Mouse (Mus musculus): ENCODE measurements around the gene Pard6a.

The Pard6a gene

DNA sequence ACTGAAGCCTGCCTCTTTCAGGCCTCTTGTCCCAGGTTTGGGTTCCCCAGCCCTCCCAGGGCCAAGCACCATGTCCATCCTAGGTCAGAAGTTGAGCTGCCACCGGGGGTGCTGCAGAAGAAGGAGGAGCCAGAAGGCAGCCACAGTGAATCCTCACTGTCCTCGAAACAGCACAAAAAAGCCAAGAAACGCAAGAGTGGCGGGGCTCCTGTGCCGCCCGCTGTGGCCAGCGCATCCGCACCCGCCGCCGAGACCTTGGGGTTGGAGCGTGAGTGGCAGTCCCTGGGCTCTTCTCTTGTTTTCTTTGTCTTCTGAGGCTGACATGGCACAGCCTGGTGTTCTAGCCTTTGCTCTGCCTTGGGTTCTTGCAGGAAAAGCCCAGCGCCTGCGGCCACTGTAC is 8.4 kb downstream of the Pard6a start:
- Histone ChIP-seq H3K36me3 (ENCODE audit: control insufficient read depth, insufficient read depth, low read length, poor library complexity, severe bottlenecking) (no peaks in the 10 kb centered on the region), H3K27me3 (ENCODE audit: control insufficient read depth, insufficient read depth, low read length, poor library complexity, severe bottlenecking) (no peaks in the 10 kb centered on the region)
- DNase-seq (ENCODE audit: low read depth, low spot score): no peak

DNA sequence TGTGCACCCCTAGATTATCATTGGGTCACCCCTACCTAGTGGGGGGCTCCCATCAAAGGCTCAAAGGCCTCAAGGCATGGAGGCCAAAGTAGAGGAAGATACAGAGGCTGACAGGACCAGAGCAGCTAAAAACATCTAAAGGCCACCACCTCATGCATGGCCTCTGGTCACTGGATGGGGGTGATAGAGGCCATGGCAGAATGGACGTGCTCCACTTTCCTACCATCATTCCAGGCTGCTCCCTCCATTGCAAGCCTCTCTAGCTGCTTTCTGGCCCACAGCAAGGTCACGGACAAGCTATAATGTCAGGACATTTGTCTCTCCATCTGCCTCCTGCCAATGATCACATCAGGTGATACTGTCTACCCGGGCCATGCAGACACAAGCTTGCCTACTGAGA is 11.3 kb downstream of the Pard6a start:
- no peak for DNase-seq (ENCODE audit: low read depth, low spot score)
- Histone ChIP-seq H3K36me3 (ENCODE audit: control insufficient read depth, insufficient read depth, low read length, poor library complexity, severe bottlenecking) (no peaks in the 10 kb centered on the region), H3K27me3 (ENCODE audit: control insufficient read depth, insufficient read depth, low read length, poor library complexity, severe bottlenecking) (no peaks in the 10 kb centered on the region)

DNA sequence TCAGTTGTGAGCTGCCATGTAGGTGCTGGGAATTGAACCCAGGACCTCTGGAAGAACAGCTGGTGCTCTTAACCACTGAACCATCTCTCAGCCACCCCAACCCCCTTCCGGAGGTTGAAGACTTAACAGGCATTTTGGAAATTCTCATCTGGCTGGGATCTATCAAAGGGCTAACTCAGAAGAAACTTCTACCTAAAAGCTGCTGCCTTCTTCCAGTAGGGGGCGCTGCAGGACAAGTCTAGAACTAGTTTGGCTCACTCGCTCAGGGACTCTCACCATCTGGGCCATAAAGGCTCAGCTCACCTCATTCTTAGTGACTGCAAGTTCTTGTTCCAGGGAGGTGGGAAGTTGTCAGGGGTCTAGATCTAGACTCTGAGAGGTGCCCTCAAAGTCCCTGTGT is 13.2 kb downstream of the Pard6a start:
- Histone ChIP-seq H3K36me3 (ENCODE audit: control insufficient read depth, insufficient read depth, low read length, poor library complexity, severe bottlenecking) (no peaks in the 10 kb centered on the region), H3K27me3 (ENCODE audit: control insufficient read depth, insufficient read depth, low read length, poor library complexity, severe bottlenecking) (no peaks in the 10 kb centered on the region)
- peak; percentile 93 for DNase-seq (ENCODE audit: low read depth, low spot score)

DNA sequence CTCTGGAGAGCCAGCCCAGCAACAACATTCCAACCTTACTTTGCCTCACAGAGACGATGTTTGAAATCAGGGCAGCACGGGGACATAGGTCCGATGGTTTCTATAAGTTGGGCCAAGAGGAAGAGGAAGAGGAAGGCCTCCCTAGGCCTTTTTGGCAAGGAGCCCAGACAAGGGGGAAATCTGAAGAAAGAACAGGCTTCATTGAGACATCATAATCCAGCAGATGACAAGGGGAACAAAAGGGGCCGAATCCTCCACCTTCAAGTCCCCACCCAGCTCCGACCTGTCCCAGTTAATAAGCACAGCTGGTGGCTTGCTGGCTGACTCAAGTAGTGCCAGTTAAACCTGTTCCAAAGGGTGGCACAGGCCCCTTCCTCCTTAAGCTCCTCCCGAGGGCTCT is 14.1 kb downstream of the Pard6a start:
- Histone ChIP-seq H3K27me3 (ENCODE audit: control insufficient read depth, insufficient read depth, low read length, poor library complexity, severe bottlenecking) (no peaks in the 10 kb centered on the region), H3K36me3 (ENCODE audit: control insufficient read depth, insufficient read depth, low read length, poor library complexity, severe bottlenecking) (no peaks in the 10 kb centered on the region)
- DNase-seq (ENCODE audit: low read depth, low spot score): no peak

DNA sequence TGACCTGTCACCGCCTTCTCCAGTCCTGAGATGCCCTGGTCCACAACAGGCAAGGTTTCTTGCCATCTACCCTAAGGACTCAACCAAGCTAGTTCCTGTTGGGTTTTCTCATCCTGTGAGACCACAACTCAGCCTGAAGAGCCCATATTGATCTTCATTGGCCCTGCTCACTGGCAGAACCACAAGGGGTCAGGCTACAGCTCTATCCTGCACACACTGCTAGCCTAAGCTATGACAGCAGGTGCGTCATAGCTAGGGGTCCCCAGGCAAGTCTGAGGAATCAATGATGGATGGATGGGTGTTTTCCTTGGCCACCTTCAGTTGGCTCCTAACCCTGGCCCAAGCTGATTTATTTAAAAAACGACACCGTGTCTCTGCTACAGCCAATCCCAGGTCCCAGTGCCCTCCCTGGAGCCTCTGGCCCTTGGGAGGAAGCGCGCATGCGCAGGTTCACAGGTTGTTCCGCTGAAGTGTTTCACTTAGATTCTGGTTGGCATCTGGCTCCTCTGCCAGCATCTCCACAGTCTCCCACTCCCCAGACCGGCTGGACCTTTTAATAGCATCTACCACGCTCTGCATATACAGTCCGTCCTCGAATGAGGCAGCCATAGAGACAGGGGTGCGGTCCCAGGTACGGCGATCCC is 15.5 kb downstream of the Pard6a start:
- Histone ChIP-seq H3K27me3 (ENCODE audit: control insufficient read depth, insufficient read depth, low read length, poor library complexity, severe bottlenecking) (no peaks in the 10 kb centered on the region), H3K36me3 (ENCODE audit: control insufficient read depth, insufficient read depth, low read length, poor library complexity, severe bottlenecking) (no peaks in the 10 kb centered on the region)
- no peak for DNase-seq (ENCODE audit: low read depth, low spot score)

DNA sequence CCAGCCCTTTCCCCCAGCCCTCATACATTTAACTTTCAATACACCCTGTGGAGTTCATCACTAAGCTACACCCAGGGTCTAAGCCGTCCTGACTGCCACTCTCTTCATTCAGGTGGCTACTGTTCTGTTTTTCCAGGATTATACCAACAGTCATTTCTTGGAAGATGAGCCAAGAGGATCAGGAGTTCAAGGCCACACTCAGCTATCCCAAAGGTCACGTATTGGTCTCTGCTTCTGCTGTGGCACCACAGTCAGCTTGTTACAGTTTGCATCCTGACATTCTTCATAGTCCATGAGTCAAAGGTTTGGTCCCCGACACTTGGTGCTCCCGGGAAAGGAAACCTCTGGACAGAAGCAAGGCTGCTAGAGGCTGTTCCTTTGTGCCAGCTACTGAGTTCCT is 18.7 kb downstream of the Pard6a start:
- Histone ChIP-seq H3K27me3 (ENCODE audit: control insufficient read depth, insufficient read depth, low read length, poor library complexity, severe bottlenecking) (no peaks in the 10 kb centered on the region), H3K36me3 (ENCODE audit: control insufficient read depth, insufficient read depth, low read length, poor library complexity, severe bottlenecking) (no peaks in the 10 kb centered on the region)
- no peak for DNase-seq (ENCODE audit: low read depth, low spot score)

DNA sequence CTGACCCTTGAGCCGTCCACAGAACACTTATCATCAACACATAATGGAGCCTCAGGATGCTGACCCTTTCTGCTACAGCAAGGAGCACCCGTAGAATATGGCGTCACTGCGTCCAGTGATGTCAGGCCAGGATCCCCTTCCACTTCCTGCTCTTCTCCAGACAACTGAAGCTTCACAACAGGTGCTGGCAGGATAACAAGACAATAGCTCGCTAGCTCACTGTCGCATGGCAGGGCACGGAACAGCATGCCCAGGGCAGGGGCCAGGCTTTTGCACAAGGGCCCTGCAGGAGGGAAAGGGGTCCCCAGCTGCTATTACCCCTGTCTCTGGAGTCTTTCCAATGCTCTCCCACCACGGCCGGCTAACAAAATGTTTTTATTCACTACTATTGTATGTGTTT is 21.9 kb downstream of the Pard6a start:
- H3K27me3 ChIP-seq (ENCODE audit: control insufficient read depth, insufficient read depth, low read length, poor library complexity, severe bottlenecking): no peaks in the 10 kb centered on the region

DNA sequence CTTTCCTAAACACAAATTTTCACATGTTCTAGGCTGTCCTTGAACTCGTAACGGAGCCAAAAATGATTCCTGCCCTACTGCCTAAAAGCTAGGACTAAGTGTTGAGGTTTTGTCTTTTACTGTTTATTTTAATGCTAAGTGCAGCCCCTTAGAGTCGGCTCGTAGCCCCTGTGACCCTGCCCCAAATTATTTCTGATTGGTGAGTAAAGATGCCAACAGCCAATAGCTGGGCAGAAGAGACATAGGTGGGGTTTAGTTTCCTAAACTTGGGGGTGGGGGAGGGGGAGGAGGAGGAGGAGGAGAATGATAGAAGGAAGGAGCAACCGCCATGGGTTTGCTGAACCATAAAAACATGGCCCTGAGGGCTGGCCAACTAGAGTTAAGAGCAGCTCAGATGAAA is 24.8 kb downstream of the Pard6a start:
- DNase-seq (ENCODE audit: low read depth, low spot score): no peak
- Histone ChIP-seq H3K27me3 (ENCODE audit: control insufficient read depth, insufficient read depth, low read length, poor library complexity, severe bottlenecking) (no peaks in the 10 kb centered on the region), H3K36me3 (ENCODE audit: control insufficient read depth, insufficient read depth, low read length, poor library complexity, severe bottlenecking) (no peaks in the 10 kb centered on the region)

More for the DNA sequence above, 21.9 kb downstream of the Pard6a start:
- no peaks in the 10 kb centered on the region for H3K36me3 ChIP-seq (ENCODE audit: control insufficient read depth, insufficient read depth, low read length, poor library complexity, severe bottlenecking)
- no peak for DNase-seq (ENCODE audit: low read depth, low spot score)

DNA sequence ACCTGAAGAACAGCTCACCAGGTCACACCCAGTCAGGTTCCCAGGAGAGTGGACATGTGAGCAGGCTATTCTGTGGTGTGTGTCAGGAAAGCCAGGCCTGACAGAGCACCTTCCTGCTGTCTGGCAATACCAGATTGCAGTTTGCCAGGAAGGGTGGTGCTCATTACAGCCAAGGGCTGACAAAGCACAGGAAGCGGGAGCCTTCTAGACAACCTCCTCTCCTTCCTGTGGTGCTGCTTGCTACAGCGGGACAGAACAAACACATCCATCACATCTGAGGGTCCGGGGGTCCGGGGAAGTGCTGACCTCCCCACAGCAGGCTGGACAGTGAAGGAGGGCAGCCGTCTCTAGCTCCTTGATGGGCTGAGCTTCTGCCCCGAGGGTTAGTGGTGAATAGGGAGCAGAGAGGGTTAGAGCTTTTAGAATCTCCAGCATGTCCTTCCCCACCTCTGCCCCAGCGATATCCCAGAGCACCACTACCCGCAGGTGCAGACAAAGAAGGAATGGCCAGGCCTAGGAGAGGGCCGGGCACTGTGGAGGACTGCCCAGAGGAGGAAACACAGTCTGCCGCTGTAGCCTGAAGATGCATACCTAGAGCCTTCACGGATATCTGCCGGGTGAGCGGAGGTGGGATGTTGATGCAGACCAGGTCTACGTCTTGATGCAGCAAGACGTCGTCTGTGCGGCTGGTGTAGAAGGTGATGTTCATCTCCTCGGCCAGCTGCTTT is 26.6 kb downstream of the Pard6a start:
- no peaks in the 10 kb centered on the region for H3K36me3 ChIP-seq (ENCODE audit: control insufficient read depth, insufficient read depth, low read length, poor library complexity, severe bottlenecking)
- no peak for DNase-seq (ENCODE audit: low read depth, low spot score)
- H3K27me3 ChIP-seq (ENCODE audit: control insufficient read depth, insufficient read depth, low read length, poor library complexity, severe bottlenecking): no peaks in the 10 kb centered on the region

DNA sequence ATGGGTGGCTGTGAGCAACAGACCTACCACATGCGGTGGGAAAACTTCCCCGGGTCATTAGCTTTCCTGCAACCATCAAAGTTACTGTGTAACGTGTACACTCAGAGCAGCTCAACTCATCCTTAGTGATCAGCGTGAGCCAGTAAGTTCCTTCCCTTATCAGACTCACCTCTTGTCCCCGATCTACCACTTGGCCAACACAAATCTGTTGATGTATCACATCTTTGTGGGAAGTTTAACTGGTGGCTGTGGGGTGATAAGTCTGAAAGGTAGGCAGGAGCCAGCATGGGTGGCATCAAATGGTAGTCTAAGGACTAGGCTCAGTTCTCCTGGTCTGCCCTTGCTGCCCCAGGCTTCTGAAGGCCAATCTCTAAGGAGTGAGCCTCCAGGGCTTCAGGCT is 31.2 kb downstream of the Pard6a start:
- Histone ChIP-seq H3K36me3 (ENCODE audit: control insufficient read depth, insufficient read depth, low read length, poor library complexity, severe bottlenecking) (no peaks in the 10 kb centered on the region), H3K27me3 (ENCODE audit: control insufficient read depth, insufficient read depth, low read length, poor library complexity, severe bottlenecking) (no peaks in the 10 kb centered on the region)
- DNase-seq (ENCODE audit: low read depth, low spot score): no peak

DNA sequence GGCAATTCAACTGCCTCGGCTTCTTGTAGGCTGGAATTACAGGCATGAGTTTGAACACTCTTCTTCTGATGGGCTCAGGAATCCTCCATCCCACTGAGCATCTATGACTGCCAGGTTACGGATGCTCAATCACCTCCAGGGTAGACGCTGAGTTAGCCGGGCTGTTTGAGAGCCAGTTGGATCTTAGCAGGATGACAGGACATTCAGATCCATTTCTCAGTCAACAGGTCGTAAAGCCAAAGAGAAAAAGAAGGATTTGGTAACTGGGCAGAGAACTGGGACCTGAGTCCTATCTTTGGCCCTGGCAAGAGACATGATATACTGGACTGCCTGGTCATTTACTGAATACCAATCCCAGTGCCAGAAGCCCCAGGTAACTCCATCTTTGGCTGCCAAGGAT is 38.3 kb downstream of the Pard6a start:
- no peak for DNase-seq (ENCODE audit: low read depth, low spot score)
- Histone ChIP-seq H3K36me3 (ENCODE audit: control insufficient read depth, insufficient read depth, low read length, poor library complexity, severe bottlenecking) (no peaks in the 10 kb centered on the region), H3K27me3 (ENCODE audit: control insufficient read depth, insufficient read depth, low read length, poor library complexity, severe bottlenecking) (no peaks in the 10 kb centered on the region)

DNA sequence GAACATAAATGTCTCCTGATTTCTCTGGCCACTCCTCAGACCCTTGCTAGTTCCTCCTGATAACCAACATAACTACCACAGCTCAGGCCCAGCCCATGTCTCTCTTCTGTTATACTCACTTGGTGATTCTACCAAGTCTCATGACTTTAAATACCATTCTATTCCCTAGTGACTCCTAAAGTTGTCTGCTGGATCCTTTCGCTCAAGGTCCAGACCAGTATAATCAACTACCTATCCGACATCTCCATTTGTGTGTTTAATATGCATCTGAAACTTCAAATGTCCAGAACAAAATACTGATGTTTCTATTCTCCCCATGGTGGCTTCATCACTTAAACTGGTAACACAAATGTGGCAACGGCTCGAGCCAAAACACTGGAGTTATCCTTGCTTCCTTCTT is 42.4 kb downstream of the Pard6a start:
- H3K36me3 ChIP-seq (ENCODE audit: control insufficient read depth, insufficient read depth, low read length, poor library complexity, severe bottlenecking): no peaks in the 10 kb centered on the region
- DNase-seq (ENCODE audit: low read depth, low spot score): no peak
- no peaks in the 10 kb centered on the region for H3K27me3 ChIP-seq (ENCODE audit: control insufficient read depth, insufficient read depth, low read length, poor library complexity, severe bottlenecking)

DNA sequence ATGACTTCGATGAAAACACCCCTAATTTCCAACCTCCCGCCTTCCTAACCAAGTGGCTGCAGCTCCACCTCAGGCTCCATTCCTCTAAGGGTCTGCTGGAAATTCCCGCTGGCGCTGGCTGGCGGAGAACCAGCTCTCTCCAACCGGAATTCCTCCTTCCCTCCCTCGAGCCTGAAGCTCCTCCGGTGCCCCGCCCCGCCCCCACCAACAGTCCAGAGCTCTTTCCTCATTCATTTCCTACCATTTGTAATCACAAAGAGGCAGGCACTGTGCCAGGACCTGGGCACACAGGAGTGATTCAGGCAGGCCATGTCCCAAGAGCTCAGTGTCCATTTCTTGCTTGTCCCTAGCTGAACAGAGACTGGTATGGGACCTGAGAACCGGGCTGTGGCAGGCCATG is 49.7 kb downstream of the Pard6a start:
- H3K27me3 ChIP-seq (ENCODE audit: control insufficient read depth, insufficient read depth, low read length, poor library complexity, severe bottlenecking): no peaks in the 10 kb centered on the region
- DNase-seq (ENCODE audit: low read depth, low spot score): no peak
- no peaks in the 10 kb centered on the region for H3K36me3 ChIP-seq (ENCODE audit: control insufficient read depth, insufficient read depth, low read length, poor library complexity, severe bottlenecking)
